Comparison of ENCODE assay signal across 7 mouse cellular contexts in the genomic region with DNA sequence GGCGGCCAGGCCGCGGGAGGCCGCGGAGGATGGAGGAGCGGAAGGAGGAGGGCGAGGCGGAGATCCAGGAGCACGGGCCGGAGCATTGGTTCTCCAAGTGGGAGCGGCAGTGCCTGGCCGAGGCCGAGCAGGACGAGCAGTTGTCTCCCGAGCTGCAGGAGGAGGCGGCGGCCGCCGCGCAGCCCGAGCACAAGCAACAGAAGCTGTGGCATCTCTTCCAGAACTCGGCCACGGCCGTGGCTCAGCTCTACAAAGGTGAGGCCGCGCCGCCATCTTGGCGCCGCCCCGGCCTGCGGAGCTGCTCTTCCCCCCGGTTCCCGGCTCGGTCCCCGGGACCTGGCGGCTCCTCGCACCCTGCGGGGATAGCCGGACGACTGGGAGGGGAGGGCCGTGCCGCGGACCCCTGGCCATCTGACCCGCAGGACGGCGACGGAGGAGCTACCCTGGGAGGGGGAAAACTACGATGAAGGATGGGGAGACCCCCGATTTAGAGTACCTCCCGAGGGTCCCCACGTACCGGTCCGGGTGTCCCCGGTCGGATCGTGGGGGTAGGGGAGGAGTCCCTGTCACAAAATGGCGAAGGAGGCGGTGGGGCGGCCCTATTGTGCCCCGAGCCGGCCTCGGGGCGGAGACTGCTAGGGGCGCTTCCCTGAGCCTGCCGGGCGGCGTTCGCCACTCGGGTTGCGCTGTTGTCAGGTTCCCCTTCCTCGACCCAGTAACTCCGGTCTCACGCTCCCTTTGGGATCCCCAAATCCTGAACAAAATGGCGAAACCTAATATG. TPM values are rescaled to one million over a fixed set of nuclear protein-coding genes. Genes with fewer than 3 reads are reported as not detected.
DNase-seq lines count a peak whose midpoint lies in the region; ATAC-seq lines count a peak whose summit lies in the region.

No protein-coding gene starts in this region.

- peak overlapping the region; percentile 75 for H3K4me2 ChIP-seq in embryonic facial prominence, embryonic 11.5 days (ENCODE audit: low read depth, low read length)
- peak overlapping the region; percentile 96 for H3K4me2 ChIP-seq in limb, embryonic 13.5 days (replicated peaks)
- H3K4me2 ChIP-seq in midbrain, embryonic 14.5 days (ENCODE audit: low read length), result peak overlapping the region; percentile 91

- peak; percentile 5 for ATAC-seq in embryonic facial prominence, embryonic 11.5 days (replicated peaks; ENCODE audit: insufficient number of reproducible peaks, low FRiP score, low TSS enrichment, low read depth)
- peak; percentile 4 for ATAC-seq in limb, embryonic 13.5 days (ENCODE audit: low FRiP score, low read depth)
- ATAC-seq in midbrain, embryonic 14.5 days (ENCODE audit: low FRiP score, low TSS enrichment), result peak; percentile 15; the same call in 1 of the 2 replicates

- H3K36me3 ChIP-seq in embryonic facial prominence, embryonic 11.5 days (replicated peaks; ENCODE audit: control insufficient read depth, insufficient read depth, low read depth, low read length), result no peaks in the 10 kb centered on the region
- peaks cover 26% of the 10 kb centered on the region for H3K36me3 ChIP-seq in limb, embryonic 13.5 days
- peaks cover 23% of the 10 kb centered on the region for H3K36me3 ChIP-seq in midbrain, embryonic 14.5 days (ENCODE audit: control insufficient read depth, insufficient read depth, low read length)

- H3K4me3 ChIP-seq in embryonic facial prominence, embryonic 11.5 days (ENCODE audit: low read depth, low read length), result peak overlapping the region; percentile 99
- H3K4me3 ChIP-seq in limb, embryonic 13.5 days, result peak overlapping the region; percentile 99
- H3K4me3 ChIP-seq in midbrain, embryonic 14.5 days (replicated peaks; ENCODE audit: low read depth, low read length), result peak overlapping the region; percentile 100

- no peaks in the 10 kb centered on the region for H3K9me3 ChIP-seq in embryonic facial prominence, embryonic 11.5 days (replicated peaks; ENCODE audit: control insufficient read depth, low read length)
- no peaks in the 10 kb centered on the region for H3K9me3 ChIP-seq in limb, embryonic 13.5 days
- no peaks in the 10 kb centered on the region for H3K9me3 ChIP-seq in midbrain, embryonic 14.5 days (ENCODE audit: control insufficient read depth, low read length)

- H3K4me1 ChIP-seq in embryonic facial prominence, embryonic 11.5 days (ENCODE audit: control insufficient read depth, insufficient read depth, low read length), result no peaks in the 10 kb centered on the region
- H3K4me1 ChIP-seq in limb, embryonic 13.5 days, result peaks cover 25% of the 10 kb centered on the region
- peaks cover 23% of the 10 kb centered on the region for H3K4me1 ChIP-seq in midbrain, embryonic 14.5 days (ENCODE audit: control insufficient read depth, insufficient read depth, low read length)

- WGBS in embryonic facial prominence, embryonic 11.5 days, result 0% methylated on average over 70 of the region's 74 CpGs
- WGBS in limb, embryonic 13.5 days, result under 1% methylated on average over 72 of the region's 74 CpGs
- under 1% methylated on average over 74 of the region's 74 CpGs for whole genome bisulfite sequencing in midbrain, embryonic 14.5 days

- H3K27ac ChIP-seq in embryonic facial prominence, embryonic 11.5 days (replicated peaks; ENCODE audit: low read depth, low read length), result peak overlapping the region; percentile 93
- peak overlapping the region; percentile 92 for H3K27ac ChIP-seq in limb, embryonic 13.5 days
- H3K27ac ChIP-seq in midbrain, embryonic 14.5 days (replicated peaks; ENCODE audit: low read depth, low read length), result peak overlapping the region; percentile 96

- peak overlapping the region; percentile 99 for H3K9ac ChIP-seq in embryonic facial prominence, embryonic 11.5 days (replicated peaks; ENCODE audit: low read length)
- peak overlapping the region; percentile 99 for H3K9ac ChIP-seq in limb, embryonic 13.5 days
- H3K9ac ChIP-seq in midbrain, embryonic 14.5 days (replicated peaks; ENCODE audit: low read length), result peak overlapping the region; percentile 99

- DNase-seq in adrenal gland, postnatal 14 days, result peak; percentile 89
- DNase-seq in embryonic facial prominence, embryonic 11.5 days (ENCODE audit: low spot score), result peak; percentile 60
- DNase-seq in heart, adult 18-20 months, result peak; percentile 84 to 86
- peak; percentile 78 for DNase-seq in kidney, adult 18-20 months
- DNase-seq in midbrain, embryonic 14.5 days, result peak; percentile 78
- peak; percentile 71 for DNase-seq in spleen, adult 12 weeks (ENCODE audit: low spot score)

- no peaks in the 10 kb centered on the region for H3K27me3 ChIP-seq in embryonic facial prominence, embryonic 11.5 days (ENCODE audit: control insufficient read depth, insufficient read depth, low read length)
- H3K27me3 ChIP-seq in limb, embryonic 13.5 days, result no peaks in the 10 kb centered on the region
- H3K27me3 ChIP-seq in midbrain, embryonic 14.5 days (ENCODE audit: control insufficient read depth, insufficient read depth, low read length), result no peaks in the 10 kb centered on the region

RNA-seq across cellular contexts. Expression of a gene that starts 0.7 kb away (rescaled TPM):
- 67.6 and 73.0 TPM in 2 replicates for total RNA-seq in adrenal gland, postnatal 14 days (2021)
- polyA plus RNA-seq in embryonic facial prominence, embryonic 11.5 days (2014; fragmentation: Nextera tagmentation; extraction: Ambion mirVana), result 17.1 and 17.3 TPM in 2 replicates
- total RNA-seq in heart, adult 18-20 months (2021), result 100 to 1,000 TPM; 113 to 118 TPM
- polyA plus RNA-seq in limb, embryonic 13.5 days (2015; fragmentation: Nextera tagmentation; extraction: Ambion mirVana), result 21.2 and 21.3 TPM in 2 replicates
- 25.5 and 26.5 TPM in 2 replicates for polyA plus RNA-seq in midbrain, embryonic 14.5 days (2014; fragmentation: Nextera tagmentation; extraction: Ambion mirVana)

RNA-seq across cellular contexts. Expression of a gene that starts 38.5 kb away (rescaled TPM):
- 104 and 117 TPM in 2 replicates for total RNA-seq in adrenal gland, postnatal 14 days (2021)
- polyA plus RNA-seq in embryonic facial prominence, embryonic 11.5 days (2014; fragmentation: Nextera tagmentation; extraction: Ambion mirVana), result 34.9 and 40.2 TPM in 2 replicates
- 10 to 100 TPM; 41.3 to 49.2 TPM for total RNA-seq in heart, adult 18-20 months (2021)
- polyA plus RNA-seq in limb, embryonic 13.5 days (2015; fragmentation: Nextera tagmentation; extraction: Ambion mirVana), result 31.9 and 36.8 TPM in 2 replicates
- 49.9 and 50.0 TPM in 2 replicates for polyA plus RNA-seq in midbrain, embryonic 14.5 days (2014; fragmentation: Nextera tagmentation; extraction: Ambion mirVana)

Comparison
In these comparisons a context has a peak if more than half of its experiments do, and no peak if none do; other contexts are left out.
1. Peak in every context shown above with its lines: DNase-seq, ATAC-seq, H3K4me3 ChIP-seq and H3K27ac ChIP-seq.